In the genomic region with DNA sequence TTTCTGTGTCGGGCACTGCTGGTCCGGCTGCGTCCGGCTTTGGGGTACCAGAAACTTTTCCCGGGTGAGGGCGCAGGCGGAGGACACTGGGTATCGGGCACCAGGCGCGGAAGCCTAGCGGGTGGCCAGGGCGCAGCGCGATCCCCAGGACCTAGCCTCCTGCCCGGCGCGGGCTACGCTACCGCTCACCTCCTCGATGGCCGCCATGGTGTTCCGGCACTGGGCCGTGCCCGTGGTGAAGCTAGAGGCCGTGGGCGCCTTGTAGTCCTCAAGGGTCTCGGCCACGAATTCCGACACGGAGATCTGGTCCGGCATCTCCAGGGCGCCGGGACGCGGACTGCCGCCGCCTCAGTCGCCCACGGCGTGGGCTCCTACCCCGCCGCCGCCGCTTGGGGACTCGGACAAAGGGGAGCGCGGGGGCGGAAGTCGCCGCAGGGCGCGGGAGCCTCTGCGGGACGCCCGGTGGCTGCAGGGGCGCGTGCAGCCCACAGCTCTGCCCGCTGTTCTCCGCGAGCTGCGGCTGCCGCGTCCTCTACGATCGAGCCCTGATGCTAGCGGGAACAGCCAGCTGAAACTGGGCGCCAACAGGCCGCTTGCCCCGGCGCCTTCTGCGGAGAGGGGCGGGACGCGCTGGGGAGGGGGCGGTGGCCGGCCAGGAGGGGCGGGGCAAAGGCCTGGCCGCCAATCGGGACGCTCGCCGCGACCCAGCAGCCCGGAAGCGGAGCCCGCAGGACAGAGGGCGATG, we compare ENCODE assay signal across 8 mouse cellular contexts.
DNase-seq lines count a peak whose midpoint lies in the region; ATAC-seq lines count a peak whose summit lies in the region.
"Not testable (repeated sequence)": the region's sequence is repeated elsewhere in the genome, so short reads cannot be mapped to it uniquely, and the experiment has no call there.

No protein-coding gene starts in this region.

- H3K27me3 ChIP-seq in hindbrain, embryonic 13.5 days: not testable (repeated sequence)

- H3K36me3 ChIP-seq in hindbrain, embryonic 13.5 days: peaks cover 22% of the 10 kb centered on the region

- peak overlapping the region; percentile 95 for H3K9ac ChIP-seq in hindbrain, embryonic 13.5 days

- H3K4me2 ChIP-seq in hindbrain, embryonic 13.5 days: peak overlapping the region; percentile 50

- under 1% methylated on average over 62 of the region's 87 CpGs for WGBS in hindbrain, embryonic 13.5 days

- not testable (repeated sequence) for H3K4me1 ChIP-seq in hindbrain, embryonic 13.5 days (replicated peaks)

- peak overlapping the region; percentile 81 for H3K4me3 ChIP-seq in hindbrain, embryonic 13.5 days

- peak; percentile 87 for DNase-seq in Muller cell, postnatal 12 days (ENCODE audit: inconsistent ontology term)
- peak; percentile 64 to 72 for DNase-seq in cerebellum, postnatal 14 days
- DNase-seq in frontal cortex, postnatal 36 days (ENCODE audit: low spot score in 2 of 2): peak; percentile 31 to 47
- DNase-seq in layer of hippocampus, postnatal 25 days (ENCODE audit: extremely low spot score in 1 of 2, low spot score in 1 of 2): peak; percentile 32 to 49
- peak; percentile 67 for DNase-seq in lung, postnatal 14 days
- DNase-seq in retina, adult 2 months (ENCODE audit: low read depth, low spot score): peak; percentile 16
- DNase-seq in thymus, postnatal 10 days (ENCODE audit: low spot score in 2 of 2): peak; percentile 35 to 46

- ATAC-seq in hindbrain, embryonic 13.5 days (ENCODE audit: low FRiP score): peak; percentile 100

- peak overlapping the region; percentile 95 for H3K27ac ChIP-seq in hindbrain, embryonic 13.5 days

- peaks cover 22% of the 10 kb centered on the region for H3K9me3 ChIP-seq in hindbrain, embryonic 13.5 days

Comparison
In these comparisons a context has a peak if more than half of its experiments do, and no peak if none do; other contexts are left out.
1. Peak in every context shown above with its lines: DNase-seq, ATAC-seq, H3K4me3 ChIP-seq and H3K27ac ChIP-seq.
2. DNase-seq: peak in every context shown above with its lines; median percentile 87 in Muller cell, postnatal 12 days; 68 in cerebellum, postnatal 14 days; 67 in lung, postnatal 14 days; 40 in layer of hippocampus, postnatal 25 days; 40 in thymus, postnatal 10 days; 39 in frontal cortex, postnatal 36 days; 16 in retina, adult 2 months.